Mouse (Mus musculus): ENCODE data around the gene Cdc42ep4. TPM values are rescaled to one million over a fixed set of nuclear protein-coding genes. Genes with fewer than 3 reads are reported as not detected.

The Cdc42ep4 gene
- total RNA-seq, 2 experiments from 2014 or later, result 15.7 to 16.2 TPM

DNA sequence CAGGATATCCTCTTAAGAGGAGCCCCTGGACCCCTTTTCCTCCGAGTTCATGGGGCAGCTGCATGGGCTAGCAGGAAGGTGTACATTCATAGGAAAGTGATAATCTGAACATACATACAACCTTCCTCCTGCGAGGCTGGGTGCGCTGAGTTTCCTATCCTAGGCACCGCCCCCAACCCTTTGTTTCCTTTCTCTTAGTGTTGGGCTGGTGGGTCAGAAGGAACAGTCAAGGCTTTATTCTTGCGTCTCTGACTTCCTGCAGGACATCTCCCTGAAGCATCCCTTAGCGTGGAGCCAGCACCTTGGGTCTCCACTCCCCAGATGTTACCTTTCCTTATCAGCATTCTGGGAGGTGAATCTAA lies 28.0 kb upstream of the Cdc42ep4 start:
- intact Hi-C loops (cut with DNase I; ENCODE audit: low total_unique reads), result no loop called here
- DNase-seq, result no peak

GRCm38 (mm10) chr11:113778733-113779679 lies 27.3 kb upstream of the Cdc42ep4 start:
- intact Hi-C loops (cut with DNase I; ENCODE audit: low total_unique reads), result no loop called here
- DNase-seq, result peak; percentile 78

DNA sequence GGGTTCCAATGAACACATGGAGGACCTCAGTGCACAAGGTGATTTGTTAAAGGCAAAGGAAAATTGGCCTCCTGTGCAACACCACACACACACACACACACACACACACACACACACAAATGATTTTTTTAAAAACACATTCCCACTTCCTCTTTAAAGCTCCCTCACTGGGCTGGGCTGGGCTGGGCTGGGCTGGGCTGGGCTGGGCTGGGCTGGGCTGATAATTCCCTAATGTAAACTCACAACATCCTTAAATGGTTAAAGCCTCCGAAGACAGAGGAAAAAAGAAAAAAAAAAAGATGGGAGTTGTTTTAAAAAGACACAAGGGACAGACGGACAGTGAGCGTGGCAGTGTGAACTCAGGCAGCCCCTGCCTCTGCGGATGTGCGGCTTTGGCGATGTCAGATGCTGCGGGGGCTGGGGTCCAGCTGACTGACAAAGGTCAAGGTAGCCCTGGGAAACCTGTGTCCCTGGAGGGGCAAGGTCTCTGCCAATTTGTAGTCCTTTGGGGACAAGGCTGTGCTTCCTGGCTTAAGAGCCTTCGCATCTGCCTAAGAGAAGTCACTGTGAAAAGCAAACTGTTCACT lies 26.3 kb upstream of the Cdc42ep4 start:
- no peak for DNase-seq
- intact Hi-C loops (cut with DNase I; ENCODE audit: low total_unique reads), result no loop called here

GRCm38 (mm10) chr11:113776851-113777511 lies 25.3 kb upstream of the Cdc42ep4 start:
- DNase-seq, result no peak
- intact Hi-C loops (cut with DNase I; ENCODE audit: low total_unique reads), result no loop called here

DNA sequence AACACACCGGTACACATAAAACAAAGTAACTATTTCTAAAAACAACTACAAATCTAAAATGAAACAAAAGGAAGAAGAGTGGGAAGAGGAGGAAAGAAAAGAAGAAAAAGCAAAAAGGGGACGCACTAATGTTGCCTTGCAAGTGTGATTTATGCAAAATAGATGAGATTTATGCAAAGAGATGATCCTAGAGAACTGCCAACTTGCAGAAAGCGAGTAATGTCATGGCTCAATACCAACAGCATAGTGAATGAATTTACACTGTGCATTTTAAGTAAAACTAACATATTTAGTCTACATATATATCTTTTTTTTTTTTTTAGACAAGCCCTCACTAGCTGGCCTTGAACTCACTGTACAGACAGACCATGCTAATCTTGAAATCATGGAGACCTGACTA lies 23.1 kb upstream of the Cdc42ep4 start:
- no peak for DNase-seq
- intact Hi-C loops (cut with DNase I; ENCODE audit: low total_unique reads), result no loop called here

DNA sequence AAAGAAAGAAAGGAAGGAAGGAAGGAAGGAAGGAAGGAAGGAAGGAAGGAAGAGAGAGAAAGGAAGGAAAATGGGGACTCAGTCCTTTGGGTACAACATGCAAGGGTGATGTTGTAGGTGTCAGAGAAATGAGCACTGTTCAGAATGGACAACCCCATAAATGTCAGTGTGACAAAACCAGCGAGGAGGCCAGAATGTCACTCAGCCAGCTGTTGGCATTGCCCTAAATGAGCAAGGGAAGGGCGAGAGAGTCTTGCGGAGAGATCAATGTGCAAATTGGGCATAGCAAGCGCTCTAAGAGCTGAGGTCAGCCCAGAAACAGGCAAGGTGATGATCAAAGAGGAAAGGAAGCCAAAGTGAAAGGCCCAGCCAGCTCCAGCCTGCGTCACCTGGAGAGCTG lies 21.5 kb upstream of the Cdc42ep4 start:
- no peak for DNase-seq
- intact Hi-C loops (cut with DNase I; ENCODE audit: low total_unique reads), result no loop called here

DNA sequence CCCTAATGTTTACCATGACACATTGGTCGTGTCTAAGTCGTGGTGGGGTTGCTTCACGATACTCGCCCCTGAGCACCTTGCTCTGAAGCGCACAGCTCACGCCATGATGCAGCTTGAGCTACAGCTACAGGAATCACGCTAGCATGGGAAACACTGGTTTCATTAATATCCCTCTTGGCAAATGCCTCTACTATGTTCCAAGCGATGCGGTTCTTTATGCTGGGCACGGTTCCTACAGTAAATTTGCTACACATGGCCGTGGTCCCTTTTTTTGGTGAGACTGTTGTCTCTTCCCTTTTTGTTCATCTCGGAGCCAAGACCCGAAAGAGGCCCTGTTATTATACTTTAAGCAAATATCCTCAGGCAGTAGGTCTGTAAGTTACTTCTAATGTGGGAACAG lies 19.5 kb upstream of the Cdc42ep4 start:
- DNase-seq, result no peak
- intact Hi-C loops (cut with DNase I; ENCODE audit: low total_unique reads), result no loop called here

DNA sequence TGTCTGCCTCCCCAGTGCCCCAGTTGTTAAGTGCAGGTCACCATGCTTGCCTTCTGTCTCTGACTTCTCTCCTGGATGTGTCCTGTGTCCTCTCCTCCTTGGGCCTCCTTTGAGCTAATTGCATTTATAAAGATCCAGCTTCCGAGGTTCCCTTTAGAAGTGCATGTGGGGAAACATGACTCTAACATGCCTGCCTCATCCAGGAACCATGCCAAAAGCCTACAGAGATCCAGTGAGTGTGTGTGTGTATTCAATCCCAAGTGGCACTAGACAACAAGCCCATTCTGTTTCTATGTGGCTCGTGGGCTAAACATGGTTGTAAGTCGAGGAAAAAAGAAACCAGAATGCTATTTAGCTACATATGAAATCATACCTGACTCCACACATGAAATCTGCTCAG lies 16.7 kb upstream of the Cdc42ep4 start:
- intact Hi-C loops (cut with DNase I; ENCODE audit: low total_unique reads), result no loop called here
- no peak for DNase-seq

DNA sequence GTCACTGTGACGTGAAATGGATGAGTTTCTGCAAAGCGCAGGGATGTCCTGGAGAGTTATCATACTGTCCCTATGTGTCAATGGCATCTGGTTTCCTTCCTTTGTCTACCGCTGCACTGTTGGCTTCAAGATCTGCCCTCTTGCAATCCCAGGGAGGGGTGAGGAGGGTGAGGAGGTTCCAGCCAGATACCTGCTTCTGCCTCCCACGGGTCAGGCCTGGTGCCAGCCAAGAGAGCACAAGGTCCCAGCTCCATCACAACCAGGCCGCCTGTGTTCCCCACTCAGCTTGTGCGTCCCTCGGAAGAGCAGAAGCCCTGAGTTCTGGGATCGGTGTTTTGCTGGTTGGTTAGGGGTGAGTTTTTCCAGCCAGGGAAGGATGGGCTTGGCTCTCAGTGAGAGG lies 15.6 kb upstream of the Cdc42ep4 start:
- no peak for DNase-seq
- intact Hi-C loops (cut with DNase I; ENCODE audit: low total_unique reads), result no loop called here

DNA sequence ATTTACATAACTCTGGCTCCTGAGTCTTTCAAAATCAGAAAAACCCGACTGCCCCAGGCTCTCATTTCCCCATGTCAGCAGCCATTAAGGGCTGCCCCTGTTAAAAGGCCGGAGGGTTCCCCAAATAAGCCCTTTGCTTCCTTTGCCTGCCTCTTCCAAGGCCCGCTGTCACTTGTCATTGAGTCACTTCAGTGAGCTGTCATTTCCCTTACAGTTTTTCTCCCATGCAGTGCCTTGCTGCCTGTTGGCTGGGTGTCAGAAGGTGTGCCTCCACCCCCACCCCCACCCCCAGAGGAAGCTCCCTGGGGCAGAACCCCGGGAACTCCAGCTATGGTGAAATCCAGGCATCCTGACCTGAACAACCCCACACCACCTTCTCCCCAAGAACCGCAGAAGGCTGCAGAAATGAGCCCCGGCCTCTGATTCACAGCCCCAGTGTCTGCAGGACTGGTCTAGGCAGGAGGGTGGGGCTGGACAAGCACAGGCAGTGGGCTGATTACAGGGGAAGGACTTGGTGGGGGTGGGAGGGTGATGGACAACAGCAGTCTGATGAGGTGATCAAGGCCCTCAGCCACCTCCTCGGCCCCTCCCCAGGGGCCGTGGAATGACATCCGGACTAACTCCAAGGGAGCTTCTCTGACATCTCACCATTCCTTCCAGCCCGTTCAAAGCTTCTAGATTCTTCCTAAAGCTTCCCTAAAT lies 14.8 kb upstream of the Cdc42ep4 start:
- intact Hi-C loops (cut with DNase I; ENCODE audit: low total_unique reads), result no loop called here
- DNase-seq, result no peak

DNA sequence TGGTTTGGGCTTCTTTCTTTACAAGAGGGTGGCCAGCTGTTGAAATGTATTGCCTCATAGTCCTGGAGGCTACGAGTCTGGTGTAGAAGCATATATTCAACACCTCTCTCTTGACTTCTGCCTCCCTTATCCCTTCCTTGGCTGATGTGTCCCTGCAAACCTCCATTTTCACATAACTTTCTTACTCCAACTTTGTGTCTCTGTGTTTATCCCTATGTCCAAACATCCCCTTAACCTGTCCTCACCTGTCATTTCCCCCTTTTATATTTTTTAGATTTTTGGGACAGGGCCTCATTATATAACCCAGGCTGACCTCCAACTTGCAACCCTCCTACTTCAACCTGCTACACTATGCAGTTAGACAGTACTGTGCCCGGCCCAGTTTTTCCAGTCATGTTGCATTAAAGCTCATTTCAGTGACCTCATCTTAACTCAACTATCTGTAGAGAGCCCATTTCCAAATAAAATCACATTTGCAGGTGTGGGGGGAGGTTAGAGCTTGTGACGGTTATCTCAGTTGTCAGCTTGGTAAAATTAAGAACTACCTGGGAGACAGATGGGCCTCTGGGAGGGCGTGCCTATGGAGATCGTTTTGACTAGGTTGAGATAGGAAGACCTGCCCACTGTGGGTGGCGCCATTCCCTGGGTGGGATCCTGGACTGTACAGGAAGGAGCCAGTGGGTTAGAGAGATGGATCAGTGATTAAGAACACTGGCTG lies 12.6 kb upstream of the Cdc42ep4 start:
- DNase-seq, result no peak
- intact Hi-C loops (cut with DNase I; ENCODE audit: low total_unique reads), result no loop called here

DNA sequence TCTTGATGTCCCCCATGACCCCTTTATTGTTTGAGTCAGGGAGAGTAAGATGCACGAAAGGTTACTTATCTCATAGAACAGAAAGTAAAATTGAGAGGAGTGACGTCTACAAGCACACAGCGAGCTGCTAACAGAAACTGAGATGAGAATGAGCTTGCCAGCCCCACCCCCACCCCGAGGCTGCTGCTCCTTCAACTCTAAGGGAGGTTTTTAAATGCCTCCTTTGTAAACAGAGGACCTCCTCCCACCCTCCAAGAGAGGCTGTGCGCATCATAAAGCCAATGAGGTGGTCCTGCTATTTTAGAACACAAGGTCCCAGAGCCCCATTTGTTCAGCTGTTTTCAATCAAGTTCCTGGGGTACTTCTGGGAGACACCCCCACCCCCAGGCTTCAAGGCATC lies 11.8 kb upstream of the Cdc42ep4 start:
- intact Hi-C loops (cut with DNase I; ENCODE audit: low total_unique reads), result no loop called here
- DNase-seq, result no peak

DNA sequence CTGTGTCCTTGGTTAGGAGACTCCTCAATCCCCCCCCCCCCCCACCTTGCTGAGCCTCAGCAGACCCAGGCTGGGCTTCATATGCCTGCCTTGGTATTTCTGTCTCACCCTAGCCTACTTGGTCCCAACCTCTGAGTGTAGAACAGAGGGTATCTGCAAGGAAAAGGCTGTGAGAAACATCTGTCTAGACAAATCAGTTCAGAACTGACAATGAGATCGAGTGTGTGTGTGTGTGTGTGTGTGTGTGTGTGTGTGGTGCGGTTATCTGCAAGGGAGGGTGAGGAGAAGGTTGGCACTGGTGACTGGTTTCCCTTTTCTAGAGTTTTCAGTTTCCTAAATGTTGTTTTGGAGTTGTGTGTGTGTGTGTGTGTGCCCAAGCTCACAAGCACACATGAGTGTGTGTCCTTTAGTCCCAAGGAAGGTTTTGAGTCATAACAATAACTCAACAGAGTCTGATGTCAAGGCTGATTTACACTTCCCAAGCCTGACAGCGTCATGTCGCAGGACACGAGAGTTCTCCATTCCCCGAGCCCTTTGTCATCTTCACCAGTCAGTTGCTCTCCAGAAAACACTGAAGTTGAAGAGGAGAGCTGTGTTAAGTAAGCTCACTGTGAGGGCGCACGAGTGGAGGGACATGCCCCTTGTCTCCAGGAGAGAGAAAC lies 10.6 kb upstream of the Cdc42ep4 start:
- no peak for DNase-seq
- intact Hi-C loops (cut with DNase I; ENCODE audit: low total_unique reads), result no loop called here

- DNase-seq, result no peak
- intact Hi-C loops (cut with DNase I; ENCODE audit: low total_unique reads), result no loop called here
These were observed 10.0 kb upstream of the Cdc42ep4 start for GRCm38 (mm10) chr11:113761646-113762045.

DNA sequence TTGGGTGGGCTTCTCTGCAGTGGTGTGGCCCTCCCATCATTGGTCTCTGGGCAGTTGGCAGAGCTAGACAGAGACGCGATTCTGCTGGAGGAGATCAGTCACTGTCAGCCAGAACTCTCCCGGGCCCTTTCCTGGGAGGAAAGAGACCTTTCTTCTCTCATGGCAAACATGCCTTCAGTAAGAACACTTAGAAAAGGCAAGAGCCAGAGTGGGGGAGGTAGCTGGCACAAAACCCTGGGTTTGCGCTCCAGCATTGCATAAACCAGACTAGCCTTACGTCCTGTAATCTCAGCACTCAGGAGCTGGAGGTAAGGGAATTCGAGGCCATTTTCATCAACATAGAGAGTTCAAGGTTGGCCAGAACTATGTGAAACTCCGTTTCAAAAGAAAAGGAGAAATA lies 8.8 kb upstream of the Cdc42ep4 start:
- intact Hi-C loops (cut with DNase I; ENCODE audit: low total_unique reads), result no loop called here
- DNase-seq, result no peak

GRCm38 (mm10) chr11:113758851-113759250 lies 7.2 kb upstream of the Cdc42ep4 start:
- intact Hi-C loops (cut with DNase I; ENCODE audit: low total_unique reads), result no loop called here
- DNase-seq, result no peak

- intact Hi-C loops (cut with DNase I; ENCODE audit: low total_unique reads), result no loop called here
- no peak for DNase-seq
These were observed 4.9 kb upstream of the Cdc42ep4 start for GRCm38 (mm10) chr11:113756578-113756977.

DNA sequence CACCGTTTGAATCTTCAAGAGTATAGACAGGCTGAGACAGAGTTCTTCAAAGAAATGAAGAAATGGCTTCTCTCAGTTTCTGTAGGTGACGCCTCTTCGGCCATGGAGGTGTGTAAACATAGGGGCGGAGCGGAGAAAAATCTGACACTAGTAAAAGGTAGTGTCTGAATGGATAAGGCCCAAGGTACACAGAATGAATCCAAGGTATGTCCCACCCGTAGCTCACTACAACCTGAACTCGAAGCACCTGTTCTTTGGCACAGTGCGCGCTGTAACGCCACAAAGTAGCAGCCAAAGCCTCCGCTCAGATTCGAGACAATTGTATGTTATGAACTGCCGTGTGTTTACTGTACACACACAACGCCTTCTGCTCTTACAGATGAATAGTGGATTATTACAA lies 4.2 kb upstream of the Cdc42ep4 start:
- DNase-seq, result no peak
- intact Hi-C loops (cut with DNase I; ENCODE audit: low total_unique reads), result no loop called here

DNA sequence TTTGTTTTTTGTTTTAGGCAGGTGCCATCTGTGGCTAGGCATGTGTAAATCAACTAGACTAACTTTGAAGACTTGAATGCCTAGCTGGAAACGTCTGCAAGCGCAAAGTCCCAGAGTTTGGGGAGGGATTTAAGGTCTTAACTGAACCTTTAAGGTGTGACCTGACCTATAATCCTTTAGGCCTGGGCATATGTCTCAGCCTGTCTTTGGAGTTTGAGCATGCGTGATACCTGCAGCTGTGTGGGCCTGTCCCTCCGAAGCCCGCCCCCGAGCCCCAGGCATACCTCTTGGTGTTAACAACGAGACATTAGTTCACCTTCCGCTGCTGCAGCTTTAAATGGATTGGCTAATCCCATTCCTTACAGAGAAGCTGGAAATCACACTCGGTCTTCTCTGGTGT lies 3.2 kb upstream of the Cdc42ep4 start:
- DNase-seq, result no peak
- intact Hi-C loops (cut with DNase I; ENCODE audit: low total_unique reads), result no loop called here
